Mouse (Mus musculus) left cerebral cortex, adult 18-20 months (tissue): ENCODE results near the gene Pgpep1. TPM values are rescaled to one million over a fixed set of nuclear protein-coding genes. Genes with fewer than 3 reads are reported as not detected.
A peak's percentile ranks its signal among the peaks of the same experiment; 100 is the strongest.

ENCODE experiments used
- DNase-seq, 2 experiments: peaks; one replicate each; pipeline ENCODE4 v3.0.0; 2021 to 2022; ENCODE audit warnings: low spot score in 2 of 2, mixed read lengths in 1 of 2
- total RNA-seq, 2 experiments: library from RNA; stranded (reverse); gene quantifications; 2 replicates each; pipeline ENCODE4 v1.2.3; 2021

Pgpep1 gene
- total RNA-seq, 2 experiments from 2014 or later = 11.6 to 17.9 TPM

- DNase-seq = no peak
Measured at GRCm38 (mm10) chr8:70664631-70665030, 4.4 kb upstream of the Pgpep1 start.

GRCm38 (mm10) chr8:70663691-70664090 is 3.5 kb upstream of the Pgpep1 start:
- DNase-seq = no peak

GRCm38 (mm10) chr8:70659604-70660272 is 450 bp downstream of the Pgpep1 start:
- DNase-seq = peak; percentile 66 to 73

GRCm38 (mm10) chr8:70658897-70659603 is 1.1 kb downstream of the Pgpep1 start:
- DNase-seq = no peak

GRCm38 (mm10) chr8:70657739-70658138 is 2.4 kb downstream of the Pgpep1 start:
- DNase-seq = no peak

- DNase-seq = no peak
Measured at GRCm38 (mm10) chr8:70657214-70657613, 3.0 kb downstream of the Pgpep1 start.

- DNase-seq = no peak
Measured at GRCm38 (mm10) chr8:70656193-70656790, 3.9 kb downstream of the Pgpep1 start.

GRCm38 (mm10) chr8:70655469-70655868 is 4.7 kb downstream of the Pgpep1 start:
- DNase-seq = no peak

GRCm38 (mm10) chr8:70654121-70654520 is 6.1 kb downstream of the Pgpep1 start:
- no peak for DNase-seq

- DNase-seq = peak in 1 of 2 experiments; percentile 23
Measured at GRCm38 (mm10) chr8:70653226-70653625, 7.0 kb downstream of the Pgpep1 start.

- DNase-seq = no peak
Measured at GRCm38 (mm10) chr8:70650351-70650750, 9.8 kb downstream of the Pgpep1 start.

GRCm38 (mm10) chr8:70649324-70649723 is 10.9 kb downstream of the Pgpep1 start:
- DNase-seq = no peak

GRCm38 (mm10) chr8:70648921-70649320 is 11.3 kb downstream of the Pgpep1 start:
- no peak for DNase-seq

GRCm38 (mm10) chr8:70648164-70648442 is 12.1 kb downstream of the Pgpep1 start:
- no peak for DNase-seq

- DNase-seq = no peak
Measured at GRCm38 (mm10) chr8:70647343-70648163, 12.6 kb downstream of the Pgpep1 start.

GRCm38 (mm10) chr8:70646775-70647174 is 13.4 kb downstream of the Pgpep1 start:
- DNase-seq = no peak

- DNase-seq = no peak
Measured at GRCm38 (mm10) chr8:70646369-70646768, 13.8 kb downstream of the Pgpep1 start.

GRCm38 (mm10) chr8:70645501-70646224 is 14.5 kb downstream of the Pgpep1 start:
- DNase-seq = no peak

- no peak for DNase-seq
Measured at GRCm38 (mm10) chr8:70644065-70644464, 16.1 kb downstream of the Pgpep1 start.

- no peak for DNase-seq
Measured at GRCm38 (mm10) chr8:70643019-70643418, 17.2 kb downstream of the Pgpep1 start.

- DNase-seq = no peak
Measured at GRCm38 (mm10) chr8:70638752-70639151, 21.4 kb downstream of the Pgpep1 start.
